Mouse (Mus musculus) kidney, postnatal 25 days (tissue): ENCODE measurements at regions not wholly inside any gene's neighbourhood (a gene's known extent, or its start where the extent isn't known, plus 50 kb on each side); places are given as distances from the start of the nearest gene placed in this dataset.

Source experiments
- DNase-seq, 2 experiments: peaks; one replicate each; pipeline ENCODE4 v3.0.0; 2021; ENCODE audit warnings: mixed read lengths in 2 of 2

DNA sequence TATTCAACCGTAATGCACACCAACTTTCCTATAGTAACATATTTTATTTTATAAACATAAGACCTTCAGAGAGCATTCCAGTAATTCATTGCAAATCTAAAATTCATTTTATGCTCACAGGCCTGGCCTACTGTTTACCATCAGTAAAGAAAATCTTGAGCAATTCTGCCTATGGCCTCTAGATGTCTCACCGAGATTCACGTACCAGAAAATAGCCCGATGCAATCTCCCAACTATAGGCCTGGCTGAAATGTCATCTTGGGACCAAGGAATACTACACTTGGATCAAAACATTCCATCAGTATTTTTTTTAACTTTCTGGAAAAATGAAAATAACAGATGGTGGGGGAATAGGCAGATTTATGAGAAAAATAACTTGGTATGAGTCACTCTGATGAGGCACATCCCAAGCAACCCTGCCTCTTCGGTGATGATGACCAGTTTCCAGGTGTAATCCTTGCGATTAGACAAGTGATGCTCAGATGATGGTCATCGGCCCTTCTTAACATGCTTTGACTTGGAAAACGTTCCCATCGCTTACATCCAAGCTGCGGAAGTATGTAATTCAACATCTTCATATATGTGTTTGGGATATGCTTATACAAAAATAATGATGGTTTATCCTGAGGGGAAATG lies 439.9 kb downstream of the Nyap2 start:
- peak in 1 of 2 experiments; percentile 36 for DNase-seq

DNA sequence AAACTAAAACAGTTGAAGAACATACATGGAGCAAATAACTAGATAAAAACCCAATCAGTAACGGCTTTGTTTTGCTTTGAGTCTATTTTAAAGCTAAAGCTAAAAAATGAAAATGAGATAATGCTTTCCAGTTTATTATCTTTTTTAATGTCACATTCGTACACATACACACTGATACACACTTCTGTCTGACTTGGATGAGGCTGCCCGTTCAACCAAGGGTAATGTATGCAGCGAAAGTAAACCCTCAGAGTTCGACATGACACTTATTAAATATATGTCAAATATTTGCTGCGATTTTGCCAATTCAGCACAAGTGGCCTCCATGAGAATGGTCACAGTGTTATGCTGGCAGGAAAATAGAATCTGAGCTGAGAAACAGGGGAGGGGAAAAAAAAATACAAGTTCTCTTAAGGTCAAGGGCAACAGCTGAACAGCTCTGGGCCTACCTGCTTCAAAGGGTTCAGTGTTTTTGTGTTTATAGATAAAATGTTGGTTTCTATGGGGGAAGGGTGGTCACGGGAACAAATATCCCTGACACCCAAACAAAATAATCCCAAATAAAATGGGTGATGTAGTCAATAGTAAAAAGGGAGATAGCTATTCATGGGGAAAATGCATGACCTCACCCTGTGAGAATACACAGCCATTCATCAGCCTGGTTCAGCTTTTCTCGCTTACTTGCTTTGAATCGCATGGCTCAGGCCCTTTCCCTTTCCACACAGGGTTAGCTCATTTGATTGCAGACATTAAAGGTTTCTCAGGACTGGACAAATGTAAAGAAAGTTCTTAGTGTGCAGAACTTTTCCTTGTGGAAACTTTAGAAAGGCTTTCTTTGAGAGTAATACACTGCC lies 443.9 kb downstream of the Nyap2 start:
- DNase-seq, result no peak

DNA sequence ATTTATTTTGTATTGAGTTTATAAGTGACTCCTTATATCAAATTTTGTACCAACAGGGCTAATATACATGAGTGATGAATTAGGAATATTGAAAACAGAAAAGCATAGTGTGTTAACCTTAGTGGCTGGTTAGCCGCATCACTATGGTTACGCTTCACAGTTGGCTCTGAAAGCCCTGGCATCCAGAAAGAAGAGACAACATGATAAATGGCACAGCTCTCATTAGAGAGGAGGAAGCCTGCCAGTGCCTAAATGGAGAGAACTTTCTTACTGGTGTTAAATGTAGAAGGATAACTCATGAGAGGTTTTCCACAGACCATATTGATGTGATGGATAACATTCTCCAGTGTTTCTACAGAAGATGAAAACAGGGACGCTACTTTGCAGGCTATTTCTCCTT lies 446.2 kb downstream of the Nyap2 start:
- DNase-seq, result no peak

DNA sequence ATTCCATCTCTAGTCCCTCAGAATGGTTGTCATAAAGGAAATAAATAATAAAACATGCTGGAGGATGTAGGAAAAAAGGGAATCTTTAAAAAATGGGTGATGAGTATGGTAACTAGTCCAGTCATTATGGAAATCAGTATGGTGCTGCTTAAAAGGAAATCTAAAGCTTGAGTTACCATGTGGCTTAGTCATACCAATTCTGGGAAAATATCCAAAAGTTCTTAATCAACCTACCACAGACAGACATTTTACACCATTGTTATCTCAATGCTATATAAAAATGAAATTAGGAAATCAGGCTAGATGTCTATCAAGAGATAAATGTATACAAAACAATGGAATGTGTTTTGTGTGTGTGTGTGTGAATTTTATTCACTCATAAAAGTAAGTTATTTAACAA lies 449.1 kb downstream of the Nyap2 start:
- DNase-seq, result no peak

DNA sequence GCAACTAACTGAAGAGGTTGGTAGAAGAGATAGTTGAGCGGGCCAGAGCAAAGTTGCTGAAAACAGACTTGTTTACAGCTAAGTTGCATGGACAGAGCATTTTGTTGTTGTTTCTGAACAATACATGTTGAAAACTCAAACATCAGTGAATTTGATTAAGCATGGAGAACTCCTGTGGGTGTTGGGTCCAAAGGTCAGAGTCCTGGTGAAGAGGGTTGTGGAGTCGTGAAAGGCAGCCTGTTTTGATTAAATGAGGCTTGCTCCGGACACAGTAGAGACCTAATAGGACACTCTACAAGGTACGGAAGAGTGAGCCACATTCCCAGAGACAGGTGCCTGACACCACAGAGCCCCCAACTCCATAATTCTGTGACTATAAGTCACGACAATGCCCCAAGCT lies 461.1 kb downstream of the Nyap2 start:
- DNase-seq, result peak in 1 of 2 experiments; percentile 15

DNA sequence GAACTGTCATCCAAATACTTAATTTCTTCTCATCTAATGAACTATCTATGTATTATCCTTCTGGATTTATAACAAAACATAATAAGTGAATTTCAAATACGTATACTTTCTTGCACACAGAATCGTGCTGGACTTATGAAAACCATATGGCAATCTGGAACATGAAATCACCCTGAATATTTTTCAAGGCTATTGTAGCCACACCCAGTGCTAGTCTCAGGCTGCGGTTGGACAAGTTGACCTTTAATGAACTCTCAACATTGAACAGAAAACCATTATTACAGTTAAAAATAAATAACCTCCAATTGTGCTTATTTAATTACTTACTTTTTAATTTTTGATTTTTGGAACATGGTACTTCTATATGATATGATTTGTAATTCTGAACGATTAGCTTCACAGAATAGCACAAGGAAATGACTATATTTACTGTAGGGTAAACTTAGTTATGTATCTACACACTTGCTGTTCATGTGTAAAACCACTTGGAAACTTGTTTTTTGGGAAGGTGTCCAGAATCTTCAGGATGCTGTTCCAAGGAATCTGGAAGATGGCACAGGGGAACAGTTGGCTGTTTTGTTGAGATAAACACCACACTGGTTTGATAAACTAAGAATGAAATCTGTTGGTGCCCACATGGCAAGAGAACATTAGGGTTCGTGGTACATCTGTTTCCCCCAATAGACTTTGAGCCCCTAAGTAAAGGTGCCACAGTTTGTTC lies 463.0 kb downstream of the Nyap2 start:
- DNase-seq, result no peak

DNA sequence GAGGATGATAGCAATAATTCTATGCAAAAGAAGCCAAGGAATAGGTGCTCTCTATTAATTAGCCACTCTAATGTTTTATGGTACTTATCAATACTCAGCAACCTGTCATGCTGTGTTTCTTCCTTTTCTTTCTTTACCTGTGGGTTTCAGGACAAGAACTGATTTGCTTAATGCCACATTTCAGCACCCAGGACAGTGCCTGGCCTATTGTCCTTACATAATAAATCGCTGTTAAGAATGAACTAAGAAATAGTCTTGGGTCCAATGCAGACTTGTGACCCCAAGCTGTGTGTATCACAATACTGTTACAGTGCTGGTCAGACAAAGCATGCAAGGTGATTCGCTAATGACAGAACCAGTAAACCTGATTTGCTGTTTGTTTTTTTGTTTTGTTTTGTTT lies 472.2 kb downstream of the Nyap2 start:
- peak in 1 of 2 experiments; percentile 5 for DNase-seq

DNA sequence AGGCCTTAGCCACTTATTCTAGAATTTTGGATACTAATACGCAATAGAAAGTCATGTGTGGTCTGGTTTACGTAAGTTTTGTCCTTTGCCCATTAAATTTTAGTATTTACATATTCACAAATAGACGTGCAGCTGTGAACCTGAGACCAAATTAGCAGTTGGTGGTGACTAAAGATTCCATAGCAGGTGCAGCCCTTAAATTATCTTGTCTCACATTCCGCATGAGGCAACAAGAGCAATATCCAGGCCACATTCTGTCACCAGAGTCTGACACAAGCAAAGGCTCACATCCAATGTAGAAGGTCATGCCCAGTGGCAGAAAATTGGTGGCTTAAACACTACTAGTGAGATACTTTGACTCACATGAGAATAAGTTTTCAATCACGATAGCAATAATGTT lies 473.0 kb downstream of the Nyap2 start:
- no peak for DNase-seq

DNA sequence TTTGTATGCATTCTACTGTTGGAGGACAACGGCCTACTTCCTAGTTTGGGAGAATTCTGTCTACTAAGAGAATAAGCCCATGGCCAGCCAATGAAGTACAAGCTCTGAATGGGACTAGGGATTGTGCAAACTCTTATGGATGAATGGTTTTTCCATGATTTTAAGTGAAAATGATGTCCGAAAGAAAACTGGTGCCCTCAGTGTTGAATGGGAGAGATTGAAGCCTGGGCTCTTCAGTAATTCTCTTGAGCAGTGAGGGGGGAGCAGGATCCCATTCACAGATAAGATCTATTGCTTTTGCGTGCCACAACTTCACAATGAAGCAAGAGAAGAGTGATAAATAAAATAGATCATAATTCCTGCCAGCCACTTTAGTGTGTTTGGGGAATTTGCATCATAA lies 476.0 kb downstream of the Nyap2 start:
- DNase-seq, result no peak

DNA sequence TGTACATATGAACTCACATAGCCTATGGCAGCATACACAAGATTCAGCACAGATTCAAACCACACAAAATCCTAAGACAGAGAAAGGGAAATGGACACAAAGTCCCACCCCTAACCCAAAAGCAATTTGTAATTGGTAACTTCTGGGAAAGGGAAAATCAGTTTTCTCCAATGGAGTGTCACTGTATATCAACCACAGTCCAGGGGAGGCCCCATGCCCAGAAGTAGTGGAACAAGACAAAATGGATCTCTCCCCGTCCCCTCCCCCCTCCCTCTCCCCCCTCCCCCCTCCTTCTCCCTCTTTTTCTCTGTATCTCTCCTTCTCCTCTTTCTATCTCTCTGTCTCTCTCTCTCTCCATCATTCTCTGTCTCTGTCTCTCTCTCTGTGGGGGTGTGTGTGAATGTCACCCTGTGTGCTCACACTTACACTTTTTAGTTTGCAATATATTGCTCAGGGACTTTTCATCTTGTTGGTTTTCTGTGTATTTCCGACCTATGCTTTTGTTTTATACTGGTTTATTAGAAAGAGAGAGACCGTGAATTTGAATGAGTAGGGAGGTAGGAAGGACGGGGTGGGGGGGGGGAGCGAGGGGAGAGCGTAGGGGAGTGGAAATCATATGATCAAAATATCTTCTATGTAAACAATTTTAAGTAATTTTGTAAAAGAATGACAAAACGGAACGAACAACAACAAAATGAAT lies 500.4 kb downstream of the Nyap2 start:
- no peak for DNase-seq

DNA sequence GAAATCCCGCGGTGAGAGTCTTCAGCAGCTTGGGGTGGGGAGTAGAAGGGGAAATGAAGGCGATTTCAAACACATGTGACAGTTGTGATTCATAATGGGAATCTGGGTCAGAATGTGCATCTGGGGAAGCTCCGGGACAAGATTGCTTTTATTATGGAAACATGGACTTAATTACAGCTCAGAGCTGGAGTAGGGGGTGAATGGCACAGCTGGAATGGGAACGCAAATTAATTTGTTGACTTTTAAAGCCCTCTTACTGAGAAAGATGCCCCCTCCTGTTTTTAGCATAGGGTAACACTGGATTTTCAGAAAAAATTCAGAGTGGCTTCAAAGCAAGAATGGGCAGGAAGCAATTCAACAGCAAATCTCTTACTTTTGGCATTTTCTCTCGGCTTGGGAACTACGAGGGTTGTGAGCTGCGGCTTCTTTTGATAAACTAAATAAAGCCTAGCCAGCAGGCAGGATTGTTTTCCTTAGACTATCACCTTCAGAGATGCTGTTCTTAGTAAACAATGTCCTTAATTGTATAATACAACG lies 501.0 kb downstream of the Nyap2 start:
- DNase-seq, result no peak

DNA sequence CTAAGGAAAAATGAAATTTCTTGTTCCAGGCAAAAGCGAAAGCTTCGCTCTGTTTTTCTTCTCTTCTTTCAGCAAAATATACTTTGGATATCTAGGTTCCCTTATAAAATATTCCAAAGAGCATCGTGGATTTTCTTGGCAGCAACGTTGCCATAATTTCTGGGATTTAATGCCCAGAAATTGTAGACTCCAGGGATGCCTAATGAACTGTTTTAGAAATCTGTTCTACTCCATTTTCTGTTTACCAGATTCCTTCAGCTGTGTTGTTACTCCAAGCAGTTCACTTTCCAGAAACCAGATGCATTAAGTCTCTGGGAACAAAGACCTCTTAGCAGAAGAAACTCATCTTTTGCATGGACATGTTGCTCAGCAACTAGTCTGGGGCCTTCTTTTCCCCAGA lies 504.5 kb downstream of the Nyap2 start:
- DNase-seq, result no peak

DNA sequence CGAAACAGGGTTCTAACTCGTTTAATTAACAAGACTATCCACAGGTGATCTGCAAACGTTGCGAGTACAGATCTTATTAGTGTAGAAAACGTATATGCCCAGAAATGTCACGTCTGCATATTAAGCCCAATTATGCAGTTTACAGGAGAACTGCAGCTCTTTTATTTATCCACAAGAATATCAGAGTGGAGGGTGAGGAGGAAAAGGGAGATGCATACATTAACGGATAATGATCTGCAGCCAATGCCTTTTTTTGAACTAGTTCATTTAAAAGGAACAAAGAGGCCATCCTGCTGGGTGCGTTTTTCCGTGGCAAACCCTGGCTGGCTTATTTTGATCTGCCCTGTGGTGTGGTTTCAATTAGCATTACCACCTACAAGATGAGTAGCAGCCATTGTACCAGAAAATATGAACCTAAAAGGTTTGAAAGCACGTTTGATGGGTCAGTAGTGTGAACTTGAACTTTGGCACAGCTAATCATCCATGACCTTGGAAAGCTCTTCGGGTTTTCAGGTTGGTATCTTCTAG lies 511.1 kb downstream of the Nyap2 start:
- DNase-seq, result no peak

DNA sequence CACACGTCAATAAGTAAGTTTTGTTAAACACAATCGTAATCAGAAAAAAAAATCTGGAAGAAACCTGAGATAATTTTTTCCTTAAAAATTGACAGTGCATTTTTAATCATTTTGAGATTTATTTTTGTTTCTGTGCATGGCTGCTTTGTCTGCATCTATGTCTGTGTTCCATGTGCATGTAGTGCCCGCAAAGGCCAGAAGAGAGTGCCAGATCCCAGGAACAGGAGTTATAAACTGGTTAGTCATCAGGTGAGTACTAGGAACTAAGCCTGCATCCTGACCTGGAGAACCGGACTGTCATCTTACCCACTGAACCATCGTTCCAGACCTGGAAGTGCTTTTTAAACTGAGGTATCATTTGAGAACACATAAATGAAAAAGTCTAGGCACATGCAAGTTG lies 514.9 kb downstream of the Nyap2 start:
- DNase-seq, result no peak

DNA sequence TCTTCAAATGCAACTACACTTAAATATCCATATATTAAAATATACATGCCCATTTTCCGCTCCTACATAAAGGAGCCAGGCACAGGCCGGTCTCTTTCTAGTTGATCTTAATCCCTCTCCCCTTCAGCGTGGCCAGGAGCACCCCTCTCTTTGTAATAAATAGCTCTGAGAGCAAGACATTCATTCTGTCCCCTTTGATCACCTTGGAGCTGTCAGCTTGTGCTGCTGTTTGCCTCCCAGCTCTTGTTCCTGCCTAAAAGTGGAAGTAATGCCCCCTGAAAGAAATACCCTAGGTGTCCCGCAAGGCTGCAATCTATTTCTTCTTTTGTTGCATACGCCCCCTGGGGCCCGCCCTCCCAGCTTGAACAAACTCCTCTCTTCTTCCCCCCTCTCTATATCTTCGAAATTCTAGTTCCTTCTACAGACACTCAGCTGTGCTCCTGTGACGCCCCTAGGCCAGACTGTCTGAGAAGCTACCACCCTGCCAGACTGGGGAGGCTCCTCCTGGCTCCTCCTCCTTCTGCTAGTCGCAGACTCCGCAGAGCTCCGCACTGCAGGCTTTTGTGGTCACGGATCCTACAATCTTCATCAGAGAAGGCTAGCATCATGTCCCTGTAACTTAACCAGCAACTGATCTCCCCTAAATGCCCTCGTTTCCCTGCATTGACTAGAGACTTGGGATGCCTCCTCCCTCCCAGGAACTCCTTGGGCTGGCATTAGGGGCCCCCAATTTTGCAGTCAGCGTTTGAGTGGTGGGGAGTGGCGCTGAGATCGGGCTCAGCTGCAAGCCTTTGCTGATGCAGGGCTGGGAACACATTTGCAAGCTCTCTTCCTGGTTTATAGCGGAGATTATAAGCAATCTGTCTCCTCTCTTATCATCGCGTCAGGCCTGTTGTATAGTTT lies 516.8 kb downstream of the Nyap2 start:
- peak; percentile 15 to 40 for DNase-seq

DNA sequence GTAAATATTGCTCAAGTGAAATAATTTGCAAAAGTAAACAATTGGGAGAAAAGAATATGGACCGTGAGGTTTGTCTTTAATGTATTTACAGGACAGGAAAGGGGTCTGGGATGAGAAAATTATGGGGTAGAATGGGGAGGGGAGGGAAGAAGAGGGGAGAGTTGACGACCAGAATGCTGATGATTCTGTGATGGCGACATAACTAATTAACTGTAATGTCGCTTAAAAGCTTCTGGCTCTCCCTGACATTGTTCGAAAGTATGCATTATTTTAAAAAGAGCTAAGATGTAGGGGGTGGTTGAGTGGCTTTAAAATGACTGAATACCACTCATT lies 517.4 kb downstream of the Nyap2 start:
- DNase-seq, result no peak

DNA sequence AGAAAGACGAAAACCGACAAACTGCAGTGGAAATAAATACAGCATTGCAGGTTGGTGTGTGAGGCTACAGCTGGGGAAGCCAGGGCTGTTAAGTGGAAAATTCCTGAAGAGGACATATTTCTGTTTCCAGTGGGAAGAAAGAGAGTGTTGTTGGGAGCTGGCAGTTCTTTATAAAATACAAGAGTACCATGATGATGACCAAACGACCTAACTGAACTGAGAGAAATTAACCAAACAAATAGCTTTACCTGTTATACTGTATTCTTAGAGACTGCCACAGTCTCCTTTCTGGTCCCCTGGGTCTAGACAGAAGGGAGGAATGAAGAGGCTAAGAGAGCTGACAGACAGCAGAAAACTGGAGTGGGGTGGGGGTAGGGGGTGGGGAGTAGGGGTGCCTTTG lies 517.9 kb downstream of the Nyap2 start:
- no peak for DNase-seq

DNA sequence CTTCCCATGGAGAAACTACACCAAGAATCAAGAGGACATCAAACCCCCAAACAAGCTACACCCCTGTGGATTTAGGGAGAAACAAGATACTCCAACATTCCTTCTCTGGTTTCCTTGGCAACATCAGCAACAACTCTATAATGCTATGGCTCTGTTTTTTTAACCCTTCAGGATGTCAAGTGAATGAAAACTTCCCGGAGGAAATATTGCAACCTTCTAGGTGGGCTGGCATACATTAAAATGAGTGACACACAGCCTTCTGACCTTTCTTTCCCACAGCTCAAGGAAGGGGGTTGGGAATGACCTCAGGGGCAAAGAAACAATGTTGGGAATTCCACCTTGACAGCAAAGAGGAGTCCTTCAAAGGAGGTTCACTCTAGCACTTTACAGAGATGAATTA lies 532.0 kb downstream of the Nyap2 start:
- no peak for DNase-seq

DNA sequence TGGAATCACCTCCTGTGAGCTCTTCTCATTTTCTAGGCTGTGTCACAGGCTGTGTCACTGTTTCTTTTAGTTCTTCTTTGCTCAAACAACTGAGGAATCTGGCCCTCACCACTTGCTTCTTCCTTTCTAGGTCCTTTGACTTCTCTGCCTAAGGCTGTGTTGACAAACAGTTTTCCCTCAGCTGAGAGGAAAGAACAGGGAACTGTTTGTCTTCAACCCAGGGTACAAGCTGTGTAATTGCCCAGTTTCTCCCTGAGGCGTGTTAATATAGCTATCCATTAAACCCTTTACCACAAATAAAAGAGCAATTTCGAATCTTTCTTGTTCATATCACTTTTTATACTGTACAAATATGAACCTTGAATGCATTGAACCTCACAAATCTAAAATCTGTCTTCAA lies 542.1 kb downstream of the Nyap2 start:
- DNase-seq, result no peak

DNA sequence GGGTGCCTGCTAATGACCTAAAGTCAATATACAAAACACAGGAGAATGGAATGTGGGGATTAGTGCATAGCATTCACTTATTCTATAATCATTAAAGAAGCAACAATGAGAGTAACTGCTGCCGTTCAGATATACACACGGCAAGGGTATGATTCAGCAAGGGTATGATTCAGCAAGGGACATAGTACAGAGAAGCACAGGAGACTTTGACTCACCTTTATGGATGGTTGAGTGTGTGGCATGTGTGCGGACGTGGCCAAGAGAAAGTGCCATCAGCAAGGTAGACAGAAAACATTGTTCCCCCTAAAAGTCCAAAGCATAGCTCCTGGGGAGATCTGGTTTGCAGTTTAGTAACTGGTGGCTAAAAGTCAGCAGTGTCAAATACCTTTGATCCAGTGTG lies 547.4 kb downstream of the Nyap2 start:
- peak; percentile 40 to 78 for DNase-seq

DNA sequence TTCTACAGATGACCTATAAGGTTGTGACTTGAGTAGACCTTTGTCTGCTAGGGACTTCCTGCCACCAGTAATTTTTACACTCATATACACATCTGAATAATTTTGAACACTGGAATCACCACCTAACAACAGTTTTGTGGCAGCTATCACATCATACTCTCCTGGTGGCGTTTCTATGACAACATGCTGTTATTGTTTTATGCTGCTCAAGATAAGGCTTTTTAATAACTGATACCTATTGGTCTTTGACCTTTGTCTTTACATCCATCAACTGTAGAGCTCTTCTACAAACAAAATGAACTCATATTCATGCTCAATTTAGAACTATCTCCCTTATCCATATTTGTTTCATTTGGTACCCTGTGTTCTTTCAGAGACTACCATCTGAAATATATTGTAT lies 556.0 kb downstream of the Nyap2 start:
- DNase-seq, result no peak

DNA sequence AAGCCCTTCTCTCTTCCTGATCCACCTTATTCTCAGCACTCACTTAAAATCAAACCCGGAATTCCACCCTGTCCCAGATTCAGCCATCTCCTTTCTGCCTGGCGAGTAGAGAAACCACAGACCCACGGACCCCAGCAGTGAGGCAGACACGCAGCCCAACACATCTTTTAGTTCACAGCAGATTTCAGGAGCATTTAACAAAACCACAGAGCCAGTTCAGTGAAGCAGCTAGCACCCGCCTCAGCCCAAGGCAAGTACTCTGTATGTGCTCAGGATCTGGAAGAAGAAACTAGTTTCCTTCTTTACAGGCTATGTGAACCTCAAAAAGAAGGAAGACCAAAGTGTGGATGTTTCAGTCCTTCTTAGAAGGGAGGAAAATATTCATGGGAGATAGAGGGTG lies 560.6 kb downstream of the Nyap2 start:
- no peak for DNase-seq
